Mouse (Mus musculus) C2C12 (cell line): ENCODE data around the gene Gpr174.

Source experiments
- CEBPB ChIP-seq: IDR thresholded peaks from one replicate; pipeline ENCODE4 v1.6.1; 2011; ENCODE audit warnings: low read depth, mild to moderate bottlenecking, control low read depth, moderate library complexity
- CTCF ChIP-seq: IDR thresholded peaks from one replicate; pipeline ENCODE4 v1.5.1; 2011; ENCODE audit not compliant: control insufficient read depth, insufficient read depth, insufficient read length
- MAX ChIP-seq: IDR thresholded peaks from one replicate; pipeline ENCODE4 v1.6.1; 2011; ENCODE audit warnings: mild to moderate bottlenecking, control low read depth

- no peak for TF ChIP-seq MAX
- no peak for TF ChIP-seq CTCF
- TF ChIP-seq CEBPB: no peak
Observed at GRCm38 (mm10) chrX:107217577-107218090, 38.0 kb upstream of the Gpr174 start.
